ENCODE assay signal across 22 mouse cellular contexts in genomic region chr19:42304506-42304905, GRCm38 (mm10). TPM values are rescaled to one million over a fixed set of nuclear protein-coding genes. Genes with fewer than 3 reads are reported as not detected.
DNase-seq lines count a peak whose midpoint lies in the region; ATAC-seq and TF ChIP-seq lines count a peak whose summit lies in the region.
"Had no signal": no experiment of that assay in that cellular context is flagged by ENCODE, and none has a peak within 500 bp of the region (broad histone marks: within the 10 kb centered on the region; RNA-seq: fewer than 3 reads in every experiment).

No protein-coding gene starts in this region.

- H3K36me3 ChIP-seq in kidney, embryonic 14.5 days (ENCODE audit: control insufficient read depth, insufficient read depth, low read length) = no peaks in the 10 kb centered on the region
- H3K36me3 ChIP-seq in kidney, embryonic 16.5 days (ENCODE audit: insufficient read depth, low read length) = no peaks in the 10 kb centered on the region
- no peaks in the 10 kb centered on the region for H3K36me3 ChIP-seq in kidney, adult 2 months (ENCODE audit: control insufficient read depth, insufficient read depth, low read length)
- H3K36me3 ChIP-seq: embryonic facial prominence, embryonic 13.5 days; embryonic facial prominence, embryonic 15.5 days; forebrain, embryonic 10.5 days; forebrain, embryonic 12.5 days had no signal

- no peak for TF ChIP-seq CTCF in kidney, adult 2 months (conservative IDR thresholded peaks at IDR 0.05; ENCODE audit: insufficient read depth, insufficient read length, low read depth, low read length)

- no peak overlapping the region for H3K4me3 ChIP-seq in kidney, embryonic 14.5 days (ENCODE audit: low read length)
- no peak overlapping the region for H3K4me3 ChIP-seq in kidney, embryonic 16.5 days (ENCODE audit: low read length)
- no peak overlapping the region for H3K4me3 ChIP-seq in kidney, adult 2 months (ENCODE audit: insufficient read depth, low read depth, low read length)
- H3K4me3 ChIP-seq: embryonic facial prominence, embryonic 13.5 days; embryonic facial prominence, embryonic 15.5 days; erythroblast, embryonic 14.5 days; forebrain, embryonic 10.5 days; forebrain, embryonic 12.5 days had no signal

- TF ChIP-seq POLR2A in kidney, adult 2 months (IDR thresholded peaks at IDR 0.05; ENCODE audit: low read depth, low read length) = no peak

- no peak for DNase-seq in kidney, adult 9 months
- no peak for DNase-seq in kidney, adult 2 months
- peak; percentile 5 for DNase-seq in A20 (ENCODE audit: low read depth, low spot score)
- DNase-seq: adrenal gland, adult 2 months; adrenal gland, postnatal 10 days; adrenal gland, postnatal 25 days; cerebellum, adult 11 months; cerebellum, adult 18-20 months; cerebellum, adult 8-10 months; cerebellum, adult 9-11 months; cerebellum, postnatal 14 days; cerebellum, postnatal 36 days; embryo, embryonic 11 days had no signal

- H3K27ac ChIP-seq in kidney, embryonic 14.5 days (ENCODE audit: low read depth, low read length) = no peak overlapping the region
- H3K27ac ChIP-seq in kidney, embryonic 16.5 days (ENCODE audit: low read length) = no peak overlapping the region
- H3K27ac ChIP-seq in kidney, adult 2 months (ENCODE audit: insufficient read depth, low read depth, low read length) = no peak overlapping the region
- H3K27ac ChIP-seq: embryonic facial prominence, embryonic 13.5 days; embryonic facial prominence, embryonic 15.5 days; forebrain, embryonic 10.5 days; forebrain, embryonic 12.5 days had no signal

- 43% methylated on average over 13 of the region's 13 CpGs for WGBS in kidney, embryonic 14.5 days
- WGBS in kidney, embryonic 16.5 days = 44% methylated on average over 13 of the region's 13 CpGs
- WGBS in kidney, adult 2 months = 40% methylated on average over 13 of the region's 13 CpGs

- no peaks in the 10 kb centered on the region for H3K9me3 ChIP-seq in kidney, embryonic 14.5 days (ENCODE audit: control insufficient read depth, low read length)
- no peaks in the 10 kb centered on the region for H3K9me3 ChIP-seq in kidney, embryonic 16.5 days (ENCODE audit: low read length)
- H3K9me3 ChIP-seq: embryonic facial prominence, embryonic 13.5 days; embryonic facial prominence, embryonic 15.5 days; forebrain, embryonic 10.5 days; forebrain, embryonic 12.5 days had no signal

- H3K4me1 ChIP-seq in kidney, embryonic 14.5 days (ENCODE audit: control insufficient read depth, insufficient read depth, low read length) = peaks cover 15% of the 10 kb centered on the region; the same call in 1 of the 2 replicates
- peaks cover 13% of the 10 kb centered on the region for H3K4me1 ChIP-seq in kidney, embryonic 16.5 days (ENCODE audit: insufficient read depth, low read length)
- no peaks in the 10 kb centered on the region for H3K4me1 ChIP-seq in kidney, adult 2 months (ENCODE audit: control insufficient read depth, insufficient read depth, low read length)

- ATAC-seq in kidney, embryonic 14.5 days (ENCODE audit: low FRiP score, low TSS enrichment) = peak; percentile 73
- 0 out of 2 replicates have a peak, but pooled peaks have one; percentile 44 for ATAC-seq in kidney, embryonic 16.5 days (ENCODE audit: low FRiP score, low TSS enrichment)
- ATAC-seq: forebrain, embryonic 14.5 days; forebrain, embryonic 16.5 days had no signal

- no peaks in the 10 kb centered on the region for H3K27me3 ChIP-seq in kidney, embryonic 14.5 days (ENCODE audit: control insufficient read depth, insufficient read depth, low read length)
- H3K27me3 ChIP-seq in kidney, embryonic 16.5 days (ENCODE audit: insufficient read depth, low read length) = no peaks in the 10 kb centered on the region
- no peaks in the 10 kb centered on the region for H3K27me3 ChIP-seq in kidney, adult 2 months (replicated peaks; ENCODE audit: control insufficient read depth, insufficient read depth, low read length)
- H3K27me3 ChIP-seq: embryonic facial prominence, embryonic 13.5 days had no signal

- H3K9ac ChIP-seq in kidney, embryonic 14.5 days (ENCODE audit: low read depth, low read length) = no peak overlapping the region
- H3K9ac ChIP-seq in kidney, embryonic 16.5 days (replicated peaks; ENCODE audit: low read length) = no peak overlapping the region
- H3K9ac ChIP-seq: embryonic facial prominence, embryonic 13.5 days; embryonic facial prominence, embryonic 15.5 days; forebrain, embryonic 12.5 days had no signal

- no peak overlapping the region for H3K4me2 ChIP-seq in kidney, embryonic 14.5 days (replicated peaks; ENCODE audit: low read depth, low read length)
- no peak overlapping the region for H3K4me2 ChIP-seq in kidney, embryonic 16.5 days (replicated peaks; ENCODE audit: low read depth, low read length)
- H3K4me2 ChIP-seq: embryonic facial prominence, embryonic 13.5 days; embryonic facial prominence, embryonic 15.5 days; forebrain, embryonic 12.5 days had no signal

RNA-seq across cellular contexts. Expression of gene Golga7b, which starts 57.1 kb away (rescaled TPM):
- not detected in 2 replicates for polyA plus RNA-seq in kidney, embryonic 14.5 days (2014; fragmentation: Nextera tagmentation; extraction: Ambion mirVana)
- 0.05 and 0.12 TPM in 2 replicates for polyA plus RNA-seq in kidney, embryonic 16.5 days (2015; fragmentation: Nextera tagmentation; extraction: Ambion mirVana)
- polyA plus RNA-seq in kidney, adult 2 months (2012; rRNA removed) = 0.14 and 0.20 TPM in 2 replicates
- polyA plus RNA-seq: erythroblast, embryonic 14.5 days had no signal
